Mouse (Mus musculus) spleen, adult 18-20 months (tissue): ENCODE data around the gene B230118H07Rik.

Experiments used
- DNase-seq, 2 experiments: peaks; one replicate each; pipeline ENCODE4 v3.0.0; 2022; ENCODE audit warnings: mixed read lengths in 2 of 2

Gene B230118H07Rik

DNA sequence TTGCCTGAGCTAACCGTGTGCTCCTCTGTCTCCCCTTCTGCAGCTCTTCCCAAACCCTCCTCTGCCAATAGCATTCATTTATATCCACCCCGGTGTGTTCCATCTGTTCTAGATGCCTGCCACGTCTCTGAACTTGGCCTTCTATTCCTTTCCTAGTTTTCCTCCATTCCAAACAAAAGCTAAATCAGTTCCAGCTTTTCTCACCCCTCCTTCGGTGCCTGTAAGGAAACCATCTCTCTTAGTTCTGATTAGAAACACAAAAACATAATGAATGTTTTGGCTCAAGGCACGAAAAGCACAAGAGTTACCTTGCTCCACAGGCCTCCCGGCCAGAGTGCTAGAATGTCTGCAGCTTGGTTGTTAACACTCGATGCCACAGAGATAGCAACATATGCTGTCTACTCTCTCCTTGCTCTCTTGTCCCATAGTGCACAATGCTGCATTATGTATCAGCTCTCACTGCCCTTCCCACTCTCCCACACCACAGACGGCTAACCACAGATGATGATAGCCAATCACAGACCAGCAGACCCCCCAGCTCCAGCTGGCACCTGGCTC is at the start of gene B230118H07Rik, which contains the start of gene Rag1:
TSS of gene B230118H07Rik (minus strand) at position 419 of the 558 bp plus-strand sequence.
TSS of gene Rag1 (minus strand) at position 388 of the 558 bp plus-strand sequence.
- no peak for DNase-seq

DNA sequence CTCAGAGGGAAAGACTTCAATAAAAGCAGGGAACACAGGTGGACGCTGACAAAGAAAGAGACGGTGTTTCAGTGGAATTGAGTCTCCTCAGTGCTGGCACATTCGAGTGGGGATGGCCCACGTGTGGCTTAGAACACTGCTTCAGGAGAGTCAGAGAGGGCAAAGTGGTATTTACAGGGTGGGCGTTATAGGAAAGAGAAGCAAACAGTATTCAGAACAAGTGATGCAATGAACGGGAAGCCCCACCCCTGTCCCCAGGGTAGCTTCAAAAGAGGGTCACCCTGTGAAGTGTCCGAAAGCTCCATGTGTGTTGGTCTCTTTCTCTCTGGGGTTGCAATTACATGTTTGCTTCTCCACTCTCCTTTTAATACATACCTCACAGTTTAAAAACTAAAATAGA is 46.3 kb upstream of the B230118H07Rik start:
- no peak for DNase-seq

GRCm38 (mm10) chr2:101693577-101694215 is 44.4 kb upstream of the B230118H07Rik start:
- no peak for DNase-seq

DNA sequence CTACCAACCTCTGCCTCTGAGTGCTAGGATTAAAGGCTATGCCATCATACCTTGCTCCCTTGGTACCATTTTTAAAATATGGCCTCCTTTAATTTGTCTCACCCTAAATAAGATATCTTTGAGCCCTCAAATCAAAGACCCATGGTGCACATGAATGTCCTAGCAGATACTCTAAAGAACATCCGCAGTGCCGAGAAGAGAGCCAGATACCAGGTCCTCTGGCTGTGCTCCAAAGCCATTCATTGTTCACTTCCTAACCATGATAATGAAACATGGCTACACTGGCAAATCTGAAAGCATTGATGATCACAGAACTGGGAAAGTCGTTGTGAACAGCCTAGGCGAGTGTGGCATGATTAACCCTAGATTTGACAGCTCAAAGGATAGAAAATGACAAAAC is 43.7 kb upstream of the B230118H07Rik start:
- no peak for DNase-seq

DNA sequence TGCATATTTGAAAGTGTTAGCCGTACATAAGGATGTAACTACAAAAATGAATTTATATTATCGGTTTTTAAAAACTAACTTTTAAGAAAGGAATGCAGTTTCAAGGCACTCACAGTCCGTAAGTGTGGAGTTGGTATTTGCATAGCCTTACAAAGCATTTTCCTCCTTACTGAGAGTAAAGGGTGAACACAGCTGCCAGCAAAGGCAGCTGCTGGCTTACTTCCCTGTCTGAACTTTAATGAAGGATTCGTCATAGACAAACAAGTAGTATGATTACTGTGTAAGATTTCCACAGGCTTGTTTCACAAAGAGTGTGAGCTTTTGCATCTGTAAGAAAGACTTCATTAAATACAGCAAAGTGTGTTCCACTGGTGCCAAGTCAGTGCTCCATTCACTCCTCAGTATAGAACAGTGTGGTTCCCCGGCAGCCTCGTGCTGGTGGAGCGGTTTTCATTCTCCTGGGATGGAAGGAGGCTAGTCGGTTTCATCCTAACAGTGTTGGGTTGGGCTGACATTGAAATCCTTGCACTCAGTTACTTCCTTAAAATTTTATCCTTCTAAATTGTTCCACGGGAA is 41.0 kb upstream of the B230118H07Rik start:
- DNase-seq: no peak

GRCm38 (mm10) chr2:101688011-101688410 is 38.7 kb upstream of the B230118H07Rik start:
- no peak for DNase-seq

- no peak for DNase-seq
Measured at GRCm38 (mm10) chr2:101684421-101684820, 35.1 kb upstream of the B230118H07Rik start.

GRCm38 (mm10) chr2:101679164-101679784 is 29.9 kb upstream of the B230118H07Rik start:
- no peak for DNase-seq

DNA sequence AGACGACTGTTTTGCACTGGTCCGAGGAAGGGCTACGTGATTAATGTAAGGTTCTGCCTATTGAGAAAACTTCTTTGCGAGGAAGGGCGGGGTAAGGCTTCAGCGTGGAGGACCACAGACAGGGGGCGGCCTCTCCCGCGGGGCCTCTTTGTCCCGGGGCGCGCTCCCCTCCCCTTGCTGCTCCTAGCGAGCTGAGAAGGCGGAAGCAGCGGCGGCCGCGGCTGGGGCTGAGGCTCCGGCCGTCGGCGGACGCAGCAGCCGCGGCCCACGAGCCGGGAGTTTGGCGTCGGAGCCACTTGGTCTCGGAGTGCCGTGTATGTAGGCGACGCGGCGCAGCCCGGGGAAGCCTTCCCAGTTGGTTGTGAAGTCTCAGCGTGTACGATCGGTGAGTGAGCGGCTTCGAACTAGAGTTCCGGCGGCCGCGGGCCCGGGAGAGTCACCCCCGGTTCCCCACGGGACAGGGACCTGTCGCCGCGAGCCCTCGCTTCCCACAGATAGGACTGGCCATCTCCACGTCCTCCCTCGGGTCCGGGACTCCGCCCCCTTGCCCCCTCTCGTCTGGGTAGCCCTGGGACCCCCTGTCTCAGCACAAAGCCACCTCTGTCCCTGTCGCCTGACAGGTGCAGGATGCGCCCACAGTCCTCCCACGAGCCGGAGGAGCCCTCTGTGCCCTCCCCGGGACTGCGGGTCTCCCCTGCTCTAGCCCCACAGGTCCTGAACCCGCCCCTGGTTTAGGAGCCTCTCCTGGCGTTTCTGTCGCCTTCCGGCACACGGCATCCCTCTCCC is 29.1 kb upstream of the B230118H07Rik start, which contains the start of gene Traf6:
TSS of gene Traf6 (plus strand) at position 194 of the 786 bp plus-strand sequence.
- DNase-seq: peak; percentile 76 to 90

- no peak for DNase-seq
Measured at GRCm38 (mm10) chr2:101673547-101673946, 24.2 kb upstream of the B230118H07Rik start.

- no peak for DNase-seq
Measured at GRCm38 (mm10) chr2:101668751-101669150, 19.4 kb upstream of the B230118H07Rik start.

DNA sequence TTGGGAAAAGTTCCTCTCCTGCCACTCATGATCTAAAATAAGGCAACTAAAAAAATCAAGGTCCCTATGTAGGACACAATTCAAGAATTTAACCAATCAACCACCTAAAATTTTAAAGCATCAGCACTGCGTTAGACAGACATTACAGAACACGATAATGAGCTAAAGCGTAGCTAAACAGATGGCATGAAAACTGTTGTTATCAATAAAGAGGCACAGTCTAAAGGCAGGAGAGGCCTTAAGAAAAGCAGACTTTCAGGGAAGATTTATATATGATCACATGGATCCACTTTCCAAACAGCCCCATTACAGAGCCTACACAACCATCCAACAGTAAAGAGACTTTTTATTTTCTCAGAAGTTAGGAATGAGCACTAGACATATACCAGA is 16.4 kb upstream of the B230118H07Rik start:
- no peak for DNase-seq

DNA sequence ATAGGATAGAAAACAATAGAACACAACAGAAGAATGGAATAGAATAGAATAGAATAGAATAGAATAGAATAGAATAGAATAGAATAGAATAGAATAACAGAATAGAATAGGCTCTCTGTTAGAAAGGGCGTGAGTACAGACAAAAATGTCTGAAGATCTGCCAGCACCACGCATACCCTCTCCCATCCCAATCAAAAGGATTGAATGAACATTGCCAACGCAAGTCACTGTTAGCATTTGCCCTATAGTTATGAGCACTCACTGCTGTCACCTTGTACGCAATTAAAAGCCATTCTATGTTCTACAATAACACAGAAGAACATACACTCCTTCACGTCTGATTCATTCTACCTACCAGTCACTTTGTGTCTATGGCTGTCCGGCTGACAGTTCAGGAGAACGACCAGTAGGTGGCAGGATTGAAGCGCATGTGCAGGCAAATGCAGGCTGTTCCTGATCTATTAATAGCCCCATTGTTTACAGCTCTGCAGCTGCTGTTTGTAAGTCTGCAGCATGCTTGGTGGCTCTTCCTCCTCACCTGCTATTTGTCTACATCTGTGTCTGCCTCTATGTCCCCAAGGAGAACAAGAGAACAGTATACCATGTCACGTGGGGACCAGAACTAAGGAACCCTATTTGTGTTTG is 15.8 kb upstream of the B230118H07Rik start:
- DNase-seq: peak; percentile 32 to 64

DNA sequence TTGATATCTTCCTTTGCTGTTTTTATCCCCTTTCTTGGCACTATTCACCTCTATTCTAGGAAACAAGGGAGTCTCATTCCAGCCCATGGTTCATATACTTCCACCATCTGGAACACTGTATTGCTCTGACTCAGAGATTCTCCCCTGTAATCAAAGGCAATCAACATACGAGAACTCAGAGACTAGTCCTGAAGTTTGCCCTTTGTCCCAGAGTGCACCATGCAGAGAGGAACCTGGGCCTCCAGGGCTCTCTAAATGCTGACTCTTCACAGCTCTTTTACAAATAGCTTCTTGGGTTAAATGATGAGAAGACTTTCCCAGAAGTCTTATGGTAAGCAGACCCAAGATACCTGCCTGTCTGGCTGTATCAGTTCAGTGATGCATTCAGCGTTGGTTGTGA is 11.2 kb upstream of the B230118H07Rik start:
- DNase-seq: no peak

DNA sequence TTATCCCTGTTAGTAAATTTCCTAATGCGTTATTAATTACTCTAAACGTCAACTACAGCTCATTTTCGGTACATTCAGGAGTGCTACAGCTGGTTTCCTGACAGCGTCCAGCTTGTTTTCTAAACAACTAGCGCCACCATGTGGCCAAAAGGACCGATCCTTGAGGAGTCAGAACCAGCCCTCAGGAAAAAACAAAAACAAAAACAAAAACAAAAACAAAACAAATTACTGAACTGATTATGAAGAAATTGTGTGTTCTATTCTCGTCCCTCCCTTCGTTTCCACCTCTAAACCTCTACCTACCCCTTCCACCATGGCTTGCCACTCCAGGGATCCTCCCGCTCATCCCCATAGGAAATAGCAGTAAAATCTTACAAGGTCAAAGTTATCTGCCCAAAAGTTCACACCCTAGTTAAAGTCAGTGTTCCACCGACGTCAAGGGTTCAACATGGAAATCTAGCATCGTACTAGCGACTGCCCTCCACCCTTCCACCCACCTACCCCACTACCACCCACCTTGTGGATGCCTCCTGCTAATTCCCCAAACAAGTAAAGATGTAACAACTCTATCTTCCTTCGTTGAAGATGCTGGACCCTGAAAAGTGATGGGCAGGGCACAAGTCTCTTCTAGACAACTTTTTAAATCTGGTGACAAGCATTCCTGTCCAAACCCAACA is 3.7 kb upstream of the B230118H07Rik start:
- peak in 1 of 2 experiments; percentile 69 for DNase-seq

DNA sequence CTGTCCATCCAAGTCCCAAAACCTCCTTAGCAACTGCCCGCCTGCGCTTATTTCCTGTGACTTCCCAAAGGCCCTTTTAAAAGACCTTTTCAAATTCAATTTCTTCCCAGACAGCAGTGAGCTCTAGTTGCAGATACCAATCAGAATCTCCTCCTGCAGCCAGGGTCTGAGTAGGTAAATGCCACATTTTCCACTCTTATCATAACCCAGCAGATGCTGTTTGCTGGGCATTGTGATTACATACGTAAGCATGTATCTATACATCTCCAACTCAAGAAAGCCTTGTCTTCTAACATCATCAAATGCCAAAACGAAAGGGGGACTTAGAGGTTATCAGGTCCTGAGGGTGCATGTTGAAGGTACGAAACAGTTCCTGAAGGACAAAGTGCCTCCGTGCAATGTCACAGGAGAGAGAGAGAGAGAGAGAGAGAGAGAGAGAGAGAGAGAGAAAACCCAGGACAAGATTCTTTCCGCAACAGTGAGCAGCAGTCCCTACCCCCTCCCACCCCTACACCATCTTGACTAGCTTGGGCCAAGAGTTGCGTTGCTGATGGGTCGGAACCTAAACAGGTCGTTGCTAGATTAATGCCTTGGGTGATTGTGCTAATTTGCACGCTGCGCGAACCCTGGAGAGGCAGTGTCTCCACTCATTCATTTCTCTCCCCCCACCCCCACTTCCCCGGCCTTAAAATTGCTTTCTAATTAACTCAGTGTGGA is 3.0 kb upstream of the B230118H07Rik start:
- no peak for DNase-seq

DNA sequence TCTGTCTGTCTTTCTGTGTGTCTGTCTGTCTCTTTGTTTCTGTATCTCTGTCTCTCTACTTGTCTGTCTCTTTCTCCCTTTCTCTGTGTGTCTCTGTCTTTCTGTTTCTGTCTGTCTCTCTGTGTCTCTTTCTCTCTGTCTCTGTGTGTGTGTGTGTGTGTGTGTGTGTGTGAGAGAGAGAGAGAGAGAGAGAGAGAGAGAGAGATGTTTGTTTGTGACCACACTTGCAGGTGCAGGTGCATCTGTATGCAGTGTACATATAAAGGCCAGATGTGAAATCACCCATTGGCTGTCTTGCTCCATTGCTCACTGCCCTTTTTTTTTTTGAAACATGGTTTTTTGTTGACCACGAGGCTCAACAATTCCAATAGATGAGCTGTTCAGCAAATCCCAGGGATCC is 1.1 kb upstream of the B230118H07Rik start:
- no peak for DNase-seq

DNA sequence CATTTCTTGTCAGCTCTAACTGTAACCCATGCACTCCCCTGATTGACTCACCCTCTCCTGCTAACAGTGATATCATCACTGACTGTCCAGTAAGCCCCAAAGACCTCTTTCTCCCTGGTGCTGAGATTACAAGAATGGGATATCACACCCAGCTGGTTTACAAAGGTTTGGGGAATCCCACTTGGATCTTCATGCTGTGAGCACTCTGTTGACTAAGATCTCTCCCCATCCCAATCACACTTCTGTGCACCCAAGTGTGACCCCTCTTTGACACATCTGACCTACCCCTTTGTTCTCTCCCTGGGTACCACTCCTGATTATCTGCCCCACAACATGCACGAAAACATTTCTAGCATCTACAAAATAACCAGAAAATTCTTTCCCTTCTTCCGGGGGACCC is 971 bp downstream of the B230118H07Rik start:
- DNase-seq: no peak

GRCm38 (mm10) chr2:101645841-101646240 is 3.5 kb downstream of the B230118H07Rik start:
- DNase-seq: no peak

DNA sequence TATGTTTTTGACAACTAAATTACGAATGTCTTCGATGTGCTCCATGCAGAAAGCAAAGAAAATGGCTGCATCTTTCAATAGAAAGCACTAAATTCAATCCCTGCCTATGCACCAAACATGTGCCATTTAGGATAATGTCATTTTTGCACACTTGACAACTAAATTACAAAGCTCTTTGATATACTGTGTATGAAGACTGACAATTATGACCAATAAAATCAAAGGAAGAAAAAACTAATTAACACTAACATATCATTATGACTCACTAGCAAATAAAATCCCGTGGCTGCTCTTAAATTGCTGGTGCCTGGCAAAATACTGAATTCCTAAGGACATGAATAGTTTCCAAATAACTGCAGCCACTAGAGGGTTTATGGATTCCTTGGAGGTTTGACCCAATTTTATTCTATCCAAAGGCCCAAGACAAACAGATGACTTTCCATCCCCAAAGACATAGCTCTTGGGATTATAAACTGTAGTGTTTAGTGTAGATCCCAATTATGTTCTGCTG is 9.4 kb downstream of the B230118H07Rik start:
- no peak for DNase-seq
